In genomic region chr9:103449651-103450050, GRCm38 (mm10) we compare ENCODE assay signal across 22 mouse cellular contexts. TPM values are rescaled to one million over a fixed set of nuclear protein-coding genes. Genes with fewer than 3 reads are reported as not detected.
A peak's percentile ranks its signal among the peaks of the same experiment; 100 is the strongest.
DNase-seq lines count a peak whose midpoint lies in the region; ATAC-seq and TF ChIP-seq lines count a peak whose summit lies in the region.
"Had no signal": no experiment of that assay in that cellular context is flagged by ENCODE, and none has a peak within 500 bp of the region (broad histone marks: within the 10 kb centered on the region; RNA-seq: fewer than 3 reads in every experiment).

No protein-coding gene starts in this region.

- H3K4me3 ChIP-seq in thymus, adult 2 months (ENCODE audit: control insufficient read depth, insufficient read depth, low read length): no peak overlapping the region
- H3K4me3 ChIP-seq in CH12.LX (replicated peaks in 1 of 3; ENCODE audit: low read depth in 2 of 3, low read length in 2 of 3, poor library complexity in 1 of 3): no peak overlapping the region
- H3K4me3 ChIP-seq: heart, embryonic 10.5 days; heart, embryonic 15.5 days; hindbrain, embryonic 13.5 days; liver, embryonic 15.5 days; lung, embryonic 15.5 days; midbrain, embryonic 13.5 days; neural tube, embryonic 13.5 days had no signal

- no peaks in the 10 kb centered on the region for H3K36me3 ChIP-seq in thymus, adult 2 months (ENCODE audit: control insufficient read depth, insufficient read depth, low read length)
- peaks cover 0 to under 1% of the 10 kb centered on the region in 2 experiments for H3K36me3 ChIP-seq in CH12.LX (replicated peaks in 1 of 2; ENCODE audit: control insufficient read depth in 1 of 2, insufficient read depth in 1 of 2, low read length in 1 of 2)
- H3K36me3 ChIP-seq in splenic B cell, adult 2 months (ENCODE audit: control insufficient read depth, insufficient read depth, low read length, poor library complexity, severe bottlenecking): no peaks in the 10 kb centered on the region; the same call in 1 of the 2 replicates
- H3K36me3 ChIP-seq: heart, embryonic 10.5 days; heart, embryonic 15.5 days; hindbrain, embryonic 13.5 days; liver, embryonic 15.5 days; lung, embryonic 15.5 days; midbrain, embryonic 13.5 days; neural tube, embryonic 13.5 days had no signal

- in situ Hi-C loops in CH12.LX (cut with MboI; ENCODE audit: low pct_ligation_motif_present, low pct_unique_long_range_greater_than_20kb, low sequenced_read_pairs): no loop called here

- no peak overlapping the region for H3K9ac ChIP-seq in CH12.LX (ENCODE audit: insufficient read depth, low read depth)
- H3K9ac ChIP-seq: heart, embryonic 15.5 days; hindbrain, embryonic 13.5 days; liver, embryonic 15.5 days; lung, embryonic 15.5 days; midbrain, embryonic 13.5 days; neural tube, embryonic 13.5 days had no signal

- peak; percentile 72 for ATAC-seq in granulocyte monocyte progenitor cell, adult 5-6 weeks (replicated peaks; ENCODE audit: poor library complexity, severe bottlenecking)
- ATAC-seq: forebrain, embryonic 14.5 days; intestine, postnatal 0 days; midbrain, embryonic 13.5 days had no signal

- peaks cover 4% of the 10 kb centered on the region for H3K9me3 ChIP-seq in CH12.LX (replicated peaks; ENCODE audit: low read length)
- H3K9me3 ChIP-seq: heart, embryonic 10.5 days; heart, embryonic 15.5 days; hindbrain, embryonic 13.5 days; liver, embryonic 15.5 days; lung, embryonic 15.5 days; midbrain, embryonic 13.5 days had no signal

- WGBS in thymus, adult 2 months: 45% methylated on average over 6 of the region's 6 CpGs

- DNase-seq in thymus, adult 2 months: no peak
- no peak for DNase-seq in thymus, postnatal 10 days (ENCODE audit: low spot score in 2 of 2)
- no peak for DNase-seq in CH12.LX (ENCODE audit: extremely low read depth)
- peak; percentile 67 for DNase-seq in splenic B cell, adult 2 months (ENCODE audit: low read depth, low spot score)
- DNase-seq in layer of hippocampus, postnatal 25 days (ENCODE audit: extremely low spot score in 1 of 2, low spot score in 1 of 2): no peak
- no peak for DNase-seq in adrenal gland, postnatal 14 days
- DNase-seq: cerebellum, adult 11 months; cerebellum, postnatal 10 days; gastrocnemius, postnatal 14 days; heart, adult 11 months; liver had no signal

- no peaks in the 10 kb centered on the region for H3K79me2 ChIP-seq in CH12.LX (replicated peaks; ENCODE audit: control insufficient read depth, extremely low read depth, insufficient read depth, poor library complexity, severe bottlenecking)

- H3K4me2 ChIP-seq in CH12.LX (ENCODE audit: insufficient read depth, low read depth, poor library complexity, severe bottlenecking): peak overlapping the region; percentile 2; the same call in 1 of the 2 replicates
- H3K4me2 ChIP-seq: heart, embryonic 15.5 days; hindbrain, embryonic 13.5 days; liver, embryonic 15.5 days; lung, embryonic 15.5 days; midbrain, embryonic 13.5 days; neural tube, embryonic 13.5 days had no signal

- no peaks in the 10 kb centered on the region for H3K27me3 ChIP-seq in thymus, adult 2 months (ENCODE audit: control insufficient read depth, insufficient read depth, low read length)
- no peaks in the 10 kb centered on the region for H3K27me3 ChIP-seq in CH12.LX (replicated peaks)
- no peaks in the 10 kb centered on the region for H3K27me3 ChIP-seq in splenic B cell, adult 2 months (ENCODE audit: control insufficient read depth, insufficient read depth, low read length, poor library complexity, severe bottlenecking)
- H3K27me3 ChIP-seq: heart, embryonic 15.5 days; hindbrain, embryonic 13.5 days; liver, embryonic 15.5 days; lung, embryonic 15.5 days; midbrain, embryonic 13.5 days; neural tube, embryonic 13.5 days had no signal

- no peak for TF ChIP-seq CTCF in thymus, adult 2 months (IDR thresholded peaks at IDR 0.05; ENCODE audit: borderline replicate concordance, control insufficient read depth, extremely low read depth, insufficient read depth, low read length, poor library complexity)
- no peak for TF ChIP-seq CTCF in CH12.LX (conservative IDR thresholded peaks at IDR 0.05 in 1 of 2, IDR thresholded peaks at IDR 0.05 in 1 of 2; ENCODE audit: low read depth in 2 of 2, low read length in 2 of 2)

- H3K27ac ChIP-seq in thymus, adult 2 months (ENCODE audit: control insufficient read depth, insufficient read depth, low read length): peak overlapping the region; percentile 29; the same call in 1 of the 2 replicates
- H3K27ac ChIP-seq in CH12.LX (ENCODE audit: insufficient read depth, low read depth): no peak overlapping the region
- H3K27ac ChIP-seq: heart, embryonic 10.5 days; heart, embryonic 15.5 days; hindbrain, embryonic 13.5 days; liver, embryonic 15.5 days; lung, embryonic 15.5 days; midbrain, embryonic 13.5 days; neural tube, embryonic 13.5 days had no signal

- dilution Hi-C loops in CH12.LX (cut with MboI; ENCODE audit: extremely low pct_ligation_motif_present, extremely low pct_unique_long_range_greater_than_20kb, low sequenced_read_pairs): no loop called here

- TF ChIP-seq EP300 in CH12.LX (IDR thresholded peaks at IDR 0.05; ENCODE audit: low read length): no peak

- no peak for TF ChIP-seq POLR2A in thymus, adult 2 months (IDR thresholded peaks at IDR 0.05; ENCODE audit: control insufficient read depth, extremely low read depth, insufficient read depth, low read length, poor library complexity)
- TF ChIP-seq POLR2A in CH12.LX (IDR thresholded peaks at IDR 0.05; ENCODE audit: low read depth, low read length): no peak

- TF ChIP-seq RAD21 in CH12.LX (IDR thresholded peaks at IDR 0.05; ENCODE audit: low read depth, low read length): no peak

- H3K4me1 ChIP-seq in thymus, adult 2 months (replicated peaks; ENCODE audit: control insufficient read depth, insufficient read depth, low read length): peaks cover 13% of the 10 kb centered on the region
- peaks cover 3 to 30% of the 10 kb centered on the region in 2 experiments for H3K4me1 ChIP-seq in CH12.LX (ENCODE audit: control insufficient read depth in 1 of 2, insufficient read depth in 2 of 2)
- H3K4me1 ChIP-seq: heart, embryonic 10.5 days; heart, embryonic 15.5 days; hindbrain, embryonic 13.5 days; liver, embryonic 15.5 days; lung, embryonic 15.5 days; midbrain, embryonic 13.5 days; neural tube, embryonic 13.5 days had no signal

TF ChIP-seq in CH12.LX, 34 proteins besides CTCF, POLR2A, EP300 and RAD21:
- TF ChIP-seq MAZ (IDR thresholded peaks at IDR 0.05; ENCODE audit: low read depth, low read length): no peak
- TF ChIP-seq MAX (IDR thresholded peaks at IDR 0.05; ENCODE audit: low read length): no peak
- no peak for TF ChIP-seq NELFE (IDR thresholded peaks at IDR 0.05; ENCODE audit: low read depth, low read length)
- TF ChIP-seq POLR2AphosphoS2 (IDR thresholded peaks at IDR 0.05; ENCODE audit: low read depth, low read length): no peak

RNA-seq across cellular contexts. Expression of gene Bfsp2, which starts 30.6 kb away (rescaled TPM):
- polyA plus RNA-seq in thymus, adult 2 months (2012; rRNA removed): 0.98 and 1.4 TPM in 2 replicates
- 0.55 and 0.64 TPM in 2 replicates for total RNA-seq in CH12.LX (2012; rRNA removed)
- total RNA-seq in CH12.LX (2014; rRNA removed): 3.4 and 4.1 TPM in 2 replicates
- polyA plus RNA-seq in CH12.LX (2012; ENCODE audit: insufficient read length, low read depth): 4.8 and 5.7 TPM in 2 replicates
- total RNA-seq in granulocyte monocyte progenitor cell, adult 5-6 weeks (2014; fragmentation: Nextera tagmentation): 3.1 TPM in 1 of 2 replicates, not detected in the other
- total RNA-seq in granulocyte monocyte progenitor cell, adult 5-6 weeks (2017): 1.2 TPM in 1 of 2 replicates, not detected in the other
- 1 to 10 TPM; 6.0 to 8.1 TPM for total RNA-seq in layer of hippocampus, postnatal 25 days (2021)
- not detected in 2 replicates for total RNA-seq in adrenal gland, postnatal 14 days (2021)
- total RNA-seq: adrenal gland, adult 18-20 months had no signal
